Mouse (Mus musculus): ENCODE measurements around the gene Mfsd12. TPM values are rescaled to one million over a fixed set of nuclear protein-coding genes. Genes with fewer than 3 reads are reported as not detected.
A peak's percentile ranks its signal among the peaks of the same experiment; 100 is the strongest.

Gene Mfsd12
- polyA plus RNA-seq, 1 experiment, result 6.2 TPM

DNA sequence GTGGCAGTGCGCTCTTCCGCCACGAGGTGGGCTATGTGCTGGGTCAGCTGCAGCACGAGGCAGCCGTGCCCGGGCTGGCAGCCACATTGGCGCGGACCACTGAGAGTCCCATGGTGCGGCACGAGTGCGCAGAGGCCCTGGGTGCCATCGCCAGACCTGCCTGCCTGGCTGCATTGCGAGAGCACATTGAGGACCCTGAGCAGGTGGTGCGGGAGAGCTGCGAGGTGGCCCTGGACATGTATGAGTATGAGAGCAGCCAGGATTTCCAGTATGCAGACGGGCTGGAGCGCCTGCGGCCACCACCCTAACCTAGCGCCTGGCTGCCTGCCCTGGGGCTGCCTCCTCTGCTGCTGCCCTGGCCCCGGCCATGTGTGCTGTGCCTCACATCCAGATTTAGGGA, 30.4 kb downstream of the Mfsd12 start:
- Histone ChIP-seq H3K27ac (ENCODE audit: insufficient read depth, low read length) (no peak overlapping the region), H3K4me3 (ENCODE audit: insufficient read depth, low read length) (no peak overlapping the region), H3K4me1 (ENCODE audit: control insufficient read depth, insufficient read depth, low read length) (peaks cover 2% of the 10 kb centered on the region; the same call in 1 of the 2 replicates)
- TF ChIP-seq POLR2A (IDR thresholded peaks at IDR 0.05; ENCODE audit: low read depth, low read length) (no peak), CTCF (IDR thresholded peaks at IDR 0.05; ENCODE audit: borderline replicate concordance, insufficient read depth, low read length) (no peak)

DNA sequence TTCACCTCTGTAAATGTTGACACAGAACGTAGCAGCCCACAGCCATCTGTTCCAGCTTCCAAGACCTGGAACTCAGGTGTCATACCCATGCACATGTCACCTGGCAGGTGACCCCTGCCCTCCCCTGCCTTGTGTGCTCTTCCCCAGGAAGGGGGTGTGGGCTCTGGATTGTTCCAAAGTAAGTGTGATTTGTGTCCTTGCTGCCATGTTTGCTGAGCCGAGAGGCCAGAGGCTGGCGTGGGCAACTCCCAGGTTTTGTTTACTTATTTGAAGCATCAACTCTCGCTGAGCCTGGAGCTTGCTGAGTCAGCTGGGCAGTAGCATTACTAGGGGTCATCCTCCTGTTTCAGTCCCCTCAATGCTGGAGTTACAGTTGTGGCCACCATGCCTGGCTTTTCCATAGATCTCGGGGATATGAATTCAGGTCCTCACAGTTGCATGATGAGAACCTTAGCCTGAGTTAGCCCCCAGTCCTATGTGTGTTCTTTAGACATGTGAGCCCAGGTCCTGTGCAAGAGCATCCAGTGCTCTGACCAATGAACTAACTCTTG, 31.3 kb downstream of the Mfsd12 start, which contains the start of gene Gm48552:
TSS of gene Gm48552 (plus strand) at position 501 of the 551 bp plus-strand sequence.
- no peak within 1 kb of the TSS for H3K4me3 ChIP-seq (ENCODE audit: insufficient read depth, low read length)
- no peak within 1 kb of the TSS for H3K27ac ChIP-seq (ENCODE audit: insufficient read depth, low read length)
- no peak for TF ChIP-seq CTCF (IDR thresholded peaks at IDR 0.05; ENCODE audit: borderline replicate concordance, insufficient read depth, low read length)
- no peak for TF ChIP-seq POLR2A (IDR thresholded peaks at IDR 0.05; ENCODE audit: low read depth, low read length)
- H3K4me1 ChIP-seq (ENCODE audit: control insufficient read depth, insufficient read depth, low read length), result peaks cover 2% of the 10 kb centered on the region; the same call in 1 of the 2 replicates

DNA sequence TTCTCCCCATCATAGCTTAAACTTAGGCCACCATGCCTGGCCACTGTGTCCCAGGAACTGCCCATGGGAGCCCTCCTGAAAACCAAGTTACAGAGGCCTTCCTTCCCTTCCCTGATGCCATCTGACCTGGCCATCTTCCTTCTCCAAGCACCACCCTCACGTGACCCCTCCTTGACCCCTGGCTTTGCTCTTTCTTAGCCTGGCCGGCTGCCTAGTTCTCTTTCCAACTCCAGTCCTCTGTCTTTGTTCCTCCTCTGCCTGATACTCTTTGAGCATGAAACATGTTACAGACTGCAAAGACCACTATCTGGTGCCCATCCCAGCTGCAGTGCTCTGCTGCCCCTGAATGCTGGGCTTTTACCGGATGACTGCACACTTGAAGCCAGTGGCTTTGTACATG, 32.1 kb downstream of the Mfsd12 start:
- no peak for TF ChIP-seq POLR2A (IDR thresholded peaks at IDR 0.05; ENCODE audit: low read depth, low read length)
- TF ChIP-seq CTCF (IDR thresholded peaks at IDR 0.05; ENCODE audit: borderline replicate concordance, insufficient read depth, low read length), result no peak
- H3K4me3 ChIP-seq (ENCODE audit: insufficient read depth, low read length), result no peak overlapping the region
- H3K27ac ChIP-seq (ENCODE audit: insufficient read depth, low read length), result no peak overlapping the region
- H3K4me1 ChIP-seq (ENCODE audit: control insufficient read depth, insufficient read depth, low read length), result peaks cover 2% of the 10 kb centered on the region; the same call in 1 of the 2 replicates

DNA sequence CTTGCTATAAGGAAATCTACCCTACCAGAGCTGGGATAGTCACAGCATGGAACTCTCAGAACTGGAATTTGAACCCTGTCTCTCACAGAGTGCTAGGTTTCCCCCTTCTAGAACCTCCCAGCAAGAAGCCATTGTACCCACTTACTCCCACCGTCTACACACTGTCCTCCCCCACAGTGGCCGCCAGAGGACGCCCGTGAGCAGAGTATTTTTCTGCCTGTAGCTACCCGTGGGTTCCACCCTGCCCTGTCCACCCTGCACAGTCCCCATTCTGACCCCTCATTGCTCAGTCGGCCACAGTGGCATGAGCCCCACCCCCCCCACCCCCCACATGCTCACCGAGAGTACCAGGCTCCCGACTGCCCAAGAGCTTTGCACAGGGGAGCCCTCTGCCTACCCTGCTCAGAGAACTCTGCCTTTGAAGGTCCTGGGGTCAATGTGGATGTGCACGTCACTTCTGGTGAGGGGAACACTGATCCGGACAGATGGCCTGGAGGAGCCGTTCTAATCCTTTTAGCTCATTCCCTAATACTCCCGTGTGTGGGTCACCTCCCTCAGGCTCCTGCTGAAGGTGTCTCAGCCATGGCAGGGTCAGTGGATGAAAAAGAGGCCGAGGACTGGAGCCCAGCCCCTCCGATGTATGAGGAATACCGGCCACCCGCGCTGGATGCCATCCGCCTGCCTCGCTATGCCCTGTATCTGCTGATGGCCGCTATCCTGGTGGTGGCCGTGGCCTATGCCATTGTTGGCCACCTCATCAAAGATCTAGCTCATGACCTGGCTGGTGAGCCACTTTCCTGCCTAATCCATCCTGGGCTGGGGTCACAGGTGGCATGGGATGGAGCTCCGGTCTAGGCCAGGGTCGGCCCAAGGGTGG, 32.7 kb downstream of the Mfsd12 start:
- H3K27ac ChIP-seq (ENCODE audit: insufficient read depth, low read length), result no peak overlapping the region
- TF ChIP-seq CTCF (IDR thresholded peaks at IDR 0.05; ENCODE audit: borderline replicate concordance, insufficient read depth, low read length), result peak; percentile 74
- no peak for TF ChIP-seq POLR2A (IDR thresholded peaks at IDR 0.05; ENCODE audit: low read depth, low read length)
- H3K4me3 ChIP-seq (ENCODE audit: insufficient read depth, low read length), result no peak overlapping the region
- H3K4me1 ChIP-seq (ENCODE audit: control insufficient read depth, insufficient read depth, low read length), result peaks cover 2% of the 10 kb centered on the region; the same call in 1 of the 2 replicates

DNA sequence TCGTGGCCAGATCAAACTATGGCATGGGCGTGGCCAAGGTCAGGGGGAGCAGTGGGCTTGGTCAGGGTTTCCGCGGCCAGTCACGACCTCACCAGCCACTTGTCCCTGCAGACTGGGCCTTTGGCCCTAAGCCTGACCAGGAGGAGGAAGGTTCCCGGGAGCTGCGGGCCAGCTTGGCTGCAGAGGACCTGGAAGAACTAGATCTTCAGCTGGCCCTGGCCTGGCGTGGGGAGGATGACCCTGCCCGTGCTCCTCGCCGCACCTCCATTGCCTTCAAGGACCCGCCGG, 33.3 kb downstream of the Mfsd12 start:
- TF ChIP-seq CTCF (IDR thresholded peaks at IDR 0.05; ENCODE audit: borderline replicate concordance, insufficient read depth, low read length), result no peak
- TF ChIP-seq POLR2A (IDR thresholded peaks at IDR 0.05; ENCODE audit: low read depth, low read length), result no peak
- no peak overlapping the region for H3K27ac ChIP-seq (ENCODE audit: insufficient read depth, low read length)
- no peaks in the 10 kb centered on the region for H3K4me1 ChIP-seq (ENCODE audit: control insufficient read depth, insufficient read depth, low read length)
- H3K4me3 ChIP-seq (ENCODE audit: insufficient read depth, low read length), result no peak overlapping the region

DNA sequence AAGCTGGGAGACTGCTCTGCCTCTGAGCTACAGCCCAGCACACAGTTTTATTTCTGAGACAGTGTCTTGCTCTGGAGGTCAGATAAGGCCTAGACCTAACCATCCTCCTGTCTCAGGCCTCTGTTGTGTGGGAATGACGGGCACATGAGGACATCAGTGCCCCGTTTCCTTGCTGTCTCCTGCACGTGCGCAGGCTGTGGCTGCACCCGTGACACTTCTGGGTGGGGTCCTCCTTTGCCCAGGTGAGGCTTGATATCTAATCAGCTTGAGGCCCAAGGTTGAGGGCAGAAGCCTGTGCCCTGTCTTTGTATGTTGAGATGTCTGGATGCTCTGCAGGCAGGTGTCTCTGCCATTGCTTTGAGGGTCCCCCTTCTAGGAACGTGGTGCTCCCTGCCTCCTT, 35.0 kb downstream of the Mfsd12 start:
- H3K27ac ChIP-seq (ENCODE audit: insufficient read depth, low read length), result no peak overlapping the region
- H3K4me3 ChIP-seq (ENCODE audit: insufficient read depth, low read length), result no peak overlapping the region
- TF ChIP-seq CTCF (IDR thresholded peaks at IDR 0.05; ENCODE audit: borderline replicate concordance, insufficient read depth, low read length) (no peak), POLR2A (IDR thresholded peaks at IDR 0.05; ENCODE audit: low read depth, low read length) (no peak)
- no peaks in the 10 kb centered on the region for H3K4me1 ChIP-seq (ENCODE audit: control insufficient read depth, insufficient read depth, low read length)

DNA sequence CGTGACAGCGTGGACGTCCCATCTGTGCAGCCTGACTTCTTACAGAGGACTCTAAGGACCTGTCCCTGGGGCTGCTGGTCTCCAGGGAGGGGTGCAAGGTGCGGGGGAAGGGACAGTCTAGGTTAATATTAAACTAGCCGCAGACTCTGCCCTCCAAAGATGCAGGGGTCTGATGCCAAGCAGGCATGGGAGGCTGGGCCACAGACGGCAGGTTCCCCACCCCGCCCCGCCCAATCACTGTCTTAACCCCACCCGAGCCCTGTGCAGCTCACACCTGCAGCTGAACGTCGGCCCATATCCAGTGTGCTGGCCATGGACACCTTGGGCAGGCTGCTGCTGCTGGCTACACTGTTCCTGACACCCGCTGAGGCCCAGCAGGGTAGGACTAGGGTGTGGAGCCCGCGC, 35.5 kb downstream of the Mfsd12 start, which contains the start of gene Smim24:
TSS of gene Smim24 (plus strand) at position 271 of the 405 bp plus-strand sequence.
- Histone ChIP-seq H3K4me3 (ENCODE audit: insufficient read depth, low read length) (no peak within 1 kb of the TSS), H3K27ac (ENCODE audit: insufficient read depth, low read length) (no peak within 1 kb of the TSS), H3K4me1 (ENCODE audit: control insufficient read depth, insufficient read depth, low read length) (no peaks in the 10 kb centered on the region)
- TF ChIP-seq POLR2A (IDR thresholded peaks at IDR 0.05; ENCODE audit: low read depth, low read length) (0 out of 2 replicates have a peak, but pooled peaks have one; percentile 8), CTCF (IDR thresholded peaks at IDR 0.05; ENCODE audit: borderline replicate concordance, insufficient read depth, low read length) (no peak)

DNA sequence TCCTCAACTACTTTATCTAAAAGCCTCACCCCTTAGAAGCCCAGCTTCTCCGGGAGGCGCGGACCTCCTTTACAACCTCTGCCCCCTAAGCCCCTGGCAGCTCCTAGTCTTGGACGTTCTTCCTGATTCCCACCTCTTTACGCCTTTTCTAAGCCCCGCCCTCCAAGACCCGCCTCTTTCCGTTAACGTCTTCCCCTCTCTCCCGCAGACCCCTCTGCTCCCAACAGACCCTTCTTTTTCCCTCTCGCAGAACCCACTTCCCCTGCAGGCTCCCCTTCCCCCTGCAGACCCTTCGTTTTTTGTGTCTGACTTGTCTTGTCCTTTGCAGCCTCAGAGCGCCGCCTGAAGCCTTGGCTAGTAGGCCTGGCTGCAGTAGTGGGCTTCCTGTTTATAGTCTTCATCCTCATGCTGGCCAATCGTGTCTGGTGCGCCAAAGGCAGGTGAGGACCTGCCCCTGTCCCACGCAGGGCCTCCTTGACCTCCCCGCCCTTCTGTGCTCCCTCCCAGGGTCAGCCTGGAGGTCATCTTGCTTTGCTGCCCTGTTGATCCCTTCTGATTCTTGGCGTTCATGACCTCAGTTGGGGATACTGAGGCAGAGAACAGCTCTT, 36.3 kb downstream of the Mfsd12 start:
- no peak overlapping the region for H3K4me3 ChIP-seq (ENCODE audit: insufficient read depth, low read length)
- no peaks in the 10 kb centered on the region for H3K4me1 ChIP-seq (ENCODE audit: control insufficient read depth, insufficient read depth, low read length)
- TF ChIP-seq CTCF (IDR thresholded peaks at IDR 0.05; ENCODE audit: borderline replicate concordance, insufficient read depth, low read length) (no peak), POLR2A (IDR thresholded peaks at IDR 0.05; ENCODE audit: low read depth, low read length) (no peak)
- H3K27ac ChIP-seq (ENCODE audit: insufficient read depth, low read length), result no peak overlapping the region

DNA sequence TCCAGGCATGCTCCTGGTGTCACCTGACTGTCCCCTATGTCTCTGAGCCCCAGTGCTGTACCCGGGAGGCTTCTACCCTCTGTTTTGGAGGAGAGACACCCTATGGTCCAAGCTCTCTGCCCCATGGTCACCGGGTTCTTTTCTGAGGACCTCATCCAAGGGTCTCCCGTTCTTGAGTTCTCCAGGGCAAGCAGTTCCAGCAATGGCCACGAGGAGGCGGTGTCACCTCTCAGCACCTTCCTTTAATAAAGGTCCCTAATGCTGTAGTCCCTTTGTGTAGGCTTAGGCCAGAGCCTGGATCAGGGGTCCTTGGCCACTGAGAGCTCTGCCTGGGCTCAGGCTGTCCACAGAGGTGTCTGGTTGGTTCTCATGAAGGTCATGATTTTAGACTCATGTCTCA, 37.8 kb downstream of the Mfsd12 start:
- TF ChIP-seq CTCF (IDR thresholded peaks at IDR 0.05; ENCODE audit: borderline replicate concordance, insufficient read depth, low read length), result peak; percentile 89
- TF ChIP-seq POLR2A (IDR thresholded peaks at IDR 0.05; ENCODE audit: low read depth, low read length), result no peak
- Histone ChIP-seq H3K4me3 (ENCODE audit: insufficient read depth, low read length) (no peak overlapping the region), H3K27ac (ENCODE audit: insufficient read depth, low read length) (no peak overlapping the region), H3K4me1 (ENCODE audit: control insufficient read depth, insufficient read depth, low read length) (no peaks in the 10 kb centered on the region)

DNA sequence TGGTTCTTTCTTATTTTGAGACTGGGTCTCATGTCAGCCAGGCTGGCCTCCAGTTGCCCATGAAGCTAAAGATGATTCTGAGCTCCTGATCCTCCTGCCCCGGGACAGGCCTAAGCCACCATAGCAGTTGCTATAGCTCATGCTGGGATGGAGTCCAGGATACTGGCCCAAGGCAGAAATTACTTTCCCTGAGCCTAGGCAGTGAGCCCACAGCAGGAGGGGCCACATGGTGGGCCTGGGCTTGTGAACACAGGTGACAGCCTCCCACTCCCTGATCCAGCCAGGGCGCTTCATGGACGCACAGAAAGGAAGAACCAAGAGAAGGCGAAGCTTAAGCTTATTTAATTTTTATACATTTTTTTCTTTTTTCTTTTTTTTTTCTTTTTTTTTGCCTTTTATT, 38.6 kb downstream of the Mfsd12 start:
- H3K4me1 ChIP-seq (ENCODE audit: control insufficient read depth, insufficient read depth, low read length), result no peaks in the 10 kb centered on the region
- no peak for TF ChIP-seq CTCF (IDR thresholded peaks at IDR 0.05; ENCODE audit: borderline replicate concordance, insufficient read depth, low read length)
- TF ChIP-seq POLR2A (IDR thresholded peaks at IDR 0.05; ENCODE audit: low read depth, low read length), result no peak
- no peak overlapping the region for H3K27ac ChIP-seq (ENCODE audit: insufficient read depth, low read length)
- no peak overlapping the region for H3K4me3 ChIP-seq (ENCODE audit: insufficient read depth, low read length)

All from embryonic fibroblast, embryonic 13.5 days (primary cell).